In the genomic region with DNA sequence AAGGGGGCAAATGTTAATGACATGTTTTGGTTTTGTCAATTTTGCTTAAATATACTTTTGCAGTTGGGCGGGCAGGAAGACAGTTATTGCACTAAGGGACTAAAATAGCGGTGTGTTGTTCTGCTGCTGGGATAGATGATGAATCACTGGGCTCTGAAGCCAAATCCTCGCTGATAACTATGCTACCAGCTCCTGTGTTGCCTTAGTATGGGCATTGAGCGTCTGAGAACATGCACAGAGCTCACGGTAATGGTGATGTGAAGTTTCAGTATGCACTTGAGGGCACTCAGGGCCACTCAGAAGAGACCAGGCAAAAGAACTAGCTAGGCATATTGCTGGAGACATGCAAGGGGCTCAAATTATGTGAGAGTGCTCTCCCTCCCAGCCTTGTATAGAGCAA, we compare ENCODE assay signal across 8 mouse cellular contexts.
DNase-seq lines count a peak whose midpoint lies in the region; ATAC-seq and TF ChIP-seq lines count a peak whose summit lies in the region.

No protein-coding gene starts in this region.

- ATAC-seq in forebrain, postnatal 0 days = no peak
- ATAC-seq in limb, embryonic 13.5 days (ENCODE audit: low FRiP score, low read depth) = no peak
- no peak for ATAC-seq in neural tube, embryonic 14.5 days (ENCODE audit: low read depth)

- DNase-seq in kidney, adult 18-20 months = peak; percentile 31
- DNase-seq in kidney, postnatal 25 days = no peak
- DNase-seq in Muller cell, postnatal 12 days (ENCODE audit: inconsistent ontology term) = peak; percentile 43
- no peak for DNase-seq in forebrain, postnatal 0 days
- no peak for DNase-seq in right cerebral cortex, postnatal 25 days
- no peak for DNase-seq in frontal cortex, postnatal 14 days (ENCODE audit: low spot score in 2 of 2)

- H3K9ac ChIP-seq in forebrain, postnatal 0 days = no peak overlapping the region
- peak overlapping the region; percentile 99 for H3K9ac ChIP-seq in limb, embryonic 13.5 days
- 0 out of 2 replicates have a peak overlapping the region, but pooled peaks have one; percentile 12 for H3K9ac ChIP-seq in neural tube, embryonic 14.5 days (replicated peaks; ENCODE audit: low read depth, low read length)

- no peaks in the 10 kb centered on the region for H3K36me3 ChIP-seq in forebrain, postnatal 0 days (ENCODE audit: insufficient read depth)
- H3K36me3 ChIP-seq in limb, embryonic 13.5 days = peaks cover 12% of the 10 kb centered on the region
- H3K36me3 ChIP-seq in neural tube, embryonic 14.5 days (ENCODE audit: control insufficient read depth, insufficient read depth, low read length) = no peaks in the 10 kb centered on the region

- H3K4me1 ChIP-seq in forebrain, postnatal 0 days (ENCODE audit: insufficient read depth) = no peaks in the 10 kb centered on the region
- H3K4me1 ChIP-seq in limb, embryonic 13.5 days = peaks cover 66% of the 10 kb centered on the region
- 0 out of 2 replicates have a peak, but pooled peaks cover 3% of the 10 kb centered on the region for H3K4me1 ChIP-seq in neural tube, embryonic 14.5 days (ENCODE audit: control insufficient read depth, insufficient read depth, low read length)

- H3K4me2 ChIP-seq in forebrain, postnatal 0 days (ENCODE audit: low read depth) = peak overlapping the region; percentile 91
- H3K4me2 ChIP-seq in limb, embryonic 13.5 days (replicated peaks) = peak overlapping the region; percentile 91
- H3K4me2 ChIP-seq in neural tube, embryonic 14.5 days (ENCODE audit: low read depth, low read length) = peak overlapping the region; percentile 78

- H3K27me3 ChIP-seq in forebrain, postnatal 0 days (ENCODE audit: insufficient read depth, low read length) = no peaks in the 10 kb centered on the region
- no peaks in the 10 kb centered on the region for H3K27me3 ChIP-seq in limb, embryonic 13.5 days
- no peaks in the 10 kb centered on the region for H3K27me3 ChIP-seq in neural tube, embryonic 14.5 days (ENCODE audit: control insufficient read depth, insufficient read depth, low read length)

- no peak for TF ChIP-seq CTCF in forebrain, postnatal 0 days (IDR thresholded peaks at IDR 0.05; ENCODE audit: low read depth)

- peak overlapping the region; percentile 67; the same call in 1 of the 2 replicates for H3K4me3 ChIP-seq in forebrain, postnatal 0 days (ENCODE audit: low read depth, low read length)
- H3K4me3 ChIP-seq in limb, embryonic 13.5 days = peak overlapping the region; percentile 87
- H3K4me3 ChIP-seq in neural tube, embryonic 14.5 days (ENCODE audit: low read depth, low read length) = peak overlapping the region; percentile 79

- H3K9me3 ChIP-seq in forebrain, postnatal 0 days (ENCODE audit: low read length) = no peaks in the 10 kb centered on the region
- no peaks in the 10 kb centered on the region for H3K9me3 ChIP-seq in limb, embryonic 13.5 days
- H3K9me3 ChIP-seq in neural tube, embryonic 14.5 days (ENCODE audit: control insufficient read depth, low read length) = no peaks in the 10 kb centered on the region

- no peak overlapping the region for H3K27ac ChIP-seq in forebrain, postnatal 0 days (ENCODE audit: low read depth, low read length)
- peak overlapping the region; percentile 99 for H3K27ac ChIP-seq in limb, embryonic 13.5 days
- H3K27ac ChIP-seq in neural tube, embryonic 14.5 days (ENCODE audit: low read depth, low read length) = no peak overlapping the region

- WGBS in forebrain, postnatal 0 days = 35% methylated on average over 5 of the region's 5 CpGs
- 7% methylated on average over 5 of the region's 5 CpGs for WGBS in limb, embryonic 13.5 days
- whole genome bisulfite sequencing in neural tube, embryonic 14.5 days = 36% methylated on average over 5 of the region's 5 CpGs

Comparison
In these comparisons a context has a peak if more than half of its experiments do, and no peak if none do; other contexts are left out.
1. DNase-seq: peak in kidney, adult 18-20 months (single experiment) and Muller cell, postnatal 12 days (single experiment); none in kidney, postnatal 25 days (0 of 2), forebrain, postnatal 0 days (single experiment), right cerebral cortex, postnatal 25 days (single experiment) and frontal cortex, postnatal 14 days (0 of 2).
2. Peak in every context shown above with its lines, with median percentiles within 50 percentile points of each other: H3K4me2 ChIP-seq and H3K4me3 ChIP-seq.